Mouse (Mus musculus) liver, adult 2 months (tissue): ENCODE data around the gene C6.

ENCODE experiments used
- CTCF ChIP-seq: fragments of 200-500 bp; IDR thresholded peaks from 2 replicates; pipeline ENCODE4 v1.5.1; 2011; ENCODE audit warnings: low read depth, low read length, control low read depth
- POLR2A ChIP-seq: fragments of 200-500 bp; IDR thresholded peaks from 2 replicates; pipeline ENCODE4 v1.6.1; 2011; ENCODE audit warnings: low read length, control low read depth; ENCODE audit not compliant: insufficient read depth; ENCODE audit errors: extremely low read depth

GRCm38 (mm10) chr15:4808131-4808530 is 81.2 kb downstream of the C6 start:
- TF ChIP-seq POLR2A (no peak), CTCF (no peak)
